Mouse (Mus musculus) kidney, embryonic 16.5 days (tissue): ENCODE measurements around the gene Pard6b. TPM values are rescaled to one million over a fixed set of nuclear protein-coding genes. Genes with fewer than 3 reads are reported as not detected.
A peak's percentile ranks its signal among the peaks of the same experiment; 100 is the strongest.

ENCODE experiments used
- ATAC-seq: fragments of 200-750 bp; cut with Nextera tagmentation; 2 replicates; pipeline ENCODE4 v1.8.0; 2017; ENCODE audit warnings: moderate TSS enrichment; ENCODE audit not compliant: low FRiP score, low TSS enrichment
- H3K27ac ChIP-seq: fragments of 300-500 bp; sonication (generic); 2 replicates; pipeline ENCODE4 v1.5.1; 2014; ENCODE audit warnings: low read length
- H3K27me3 ChIP-seq: fragments of 300-500 bp; sonication (generic); 2 replicates; pipeline ENCODE4 v1.6.1; 2014; ENCODE audit warnings: low read length, control low read depth, mixed read lengths; ENCODE audit not compliant: insufficient read depth
- H3K36me3 ChIP-seq: fragments of 300-500 bp; sonication (generic); 2 replicates; pipeline ENCODE4 v1.6.1; 2014; ENCODE audit warnings: low read length, control low read depth, mixed read lengths; ENCODE audit not compliant: insufficient read depth
- H3K4me1 ChIP-seq: fragments of 300-500 bp; sonication (generic); 2 replicates; pipeline ENCODE4 v1.6.1; 2014; ENCODE audit warnings: low read length, control low read depth, mixed read lengths; ENCODE audit not compliant: insufficient read depth
- H3K4me2 ChIP-seq: fragments of 300-500 bp; sonication (generic); replicated peaks from 2 replicates; pipeline ENCODE4 v1.6.1; 2014; ENCODE audit warnings: low read depth, low read length
- H3K4me3 ChIP-seq: fragments of 300-500 bp; sonication (generic); 2 replicates; pipeline ENCODE4 v1.5.1; 2014; ENCODE audit warnings: mild to moderate bottlenecking, low read length
- H3K9ac ChIP-seq: fragments of 300-500 bp; sonication (generic); replicated peaks from 2 replicates; pipeline ENCODE4 v1.6.1; 2014; ENCODE audit warnings: low read length
- H3K9me3 ChIP-seq: fragments of 300-500 bp; sonication (generic); 2 replicates; pipeline ENCODE4 v1.6.1; 2016; ENCODE audit warnings: low read length, control low read depth
- WGBS: fragments of 180-500 bp; shearing (Covaris S2); extraction: QIAGEN DNeasy Blood & Tissue Kit; methylation state at CpG from one replicate; pipeline ENCODE4 v1.1.7; 2014; 5-methylcytosine and 5-hydroxymethylcytosine counted together
- polyA plus RNA-seq: library from polyadenylated mRNA; unstranded; fragments of >200 nt; fragmentation: Nextera tagmentation; extraction: Ambion mirVana; gene quantifications from 2 replicates; pipeline ENCODE4 v1.2.1, GENCODE M21; 2015

The Pard6b gene
- polyA plus RNA-seq: 20.0 and 23.9 TPM in 2 replicates

GRCm38 (mm10) chr2:168080431-168081246, at the start of gene Pard6b:
Pard6b (plus strand) TSS chr2:168081004.
- Histone ChIP-seq H3K27ac (peak within 1 kb of the TSS; percentile 96), H3K4me2 (peak within 1 kb of the TSS; percentile 83), H3K9me3 (no peaks in the 10 kb centered on the region), H3K9ac (peak within 1 kb of the TSS; percentile 87), H3K4me1 (peaks cover 48% of the 10 kb centered on the region), H3K27me3 (peaks cover 10% of the 10 kb centered on the region; the same call in 1 of the 2 replicates), H3K4me3 (peak within 1 kb of the TSS; percentile 72), H3K36me3 (no peaks in the 10 kb centered on the region)
- ATAC-seq: peak; percentile 92
- under 1% methylated on average over 104 of the region's 110 CpGs for WGBS

- H3K4me2 ChIP-seq: no peak overlapping the region
- 73% methylated on average over 2 of the region's 2 CpGs for WGBS
- H3K36me3 ChIP-seq: no peaks in the 10 kb centered on the region
- H3K4me1 ChIP-seq: peaks cover 2% of the 10 kb centered on the region; the same call in 1 of the 2 replicates
- no peak overlapping the region for H3K4me3 ChIP-seq
- H3K27me3 ChIP-seq: no peaks in the 10 kb centered on the region
- peaks cover 7% of the 10 kb centered on the region for H3K9me3 ChIP-seq
- 0 out of 2 replicates have a peak, but pooled peaks have one; percentile 22 for ATAC-seq
- H3K9ac ChIP-seq: no peak overlapping the region
- no peak overlapping the region for H3K27ac ChIP-seq
Observed at GRCm38 (mm10) chr2:168031842-168032241, 49.0 kb upstream of the Pard6b start.

GRCm38 (mm10) chr2:168033905-168034304, 46.9 kb upstream of the Pard6b start:
- H3K9ac ChIP-seq: no peak overlapping the region
- 56% methylated on average over 10 of the region's 10 CpGs for WGBS
- 0 out of 2 replicates have a peak, but pooled peaks have one; percentile 33 for ATAC-seq
- peaks cover 9% of the 10 kb centered on the region for H3K4me1 ChIP-seq
- no peak overlapping the region for H3K4me2 ChIP-seq
- H3K4me3 ChIP-seq: no peak overlapping the region
- peaks cover under 1% of the 10 kb centered on the region; the same call in 1 of the 2 replicates for H3K9me3 ChIP-seq
- H3K36me3 ChIP-seq: no peaks in the 10 kb centered on the region
- no peak overlapping the region for H3K27ac ChIP-seq
- no peaks in the 10 kb centered on the region for H3K27me3 ChIP-seq

GRCm38 (mm10) chr2:168035907-168036306, 44.9 kb upstream of the Pard6b start:
- Histone ChIP-seq H3K27me3 (no peaks in the 10 kb centered on the region), H3K9ac (no peak overlapping the region), H3K4me3 (no peak overlapping the region), H3K27ac (no peak overlapping the region), H3K9me3 (no peaks in the 10 kb centered on the region), H3K4me2 (no peak overlapping the region), H3K36me3 (no peaks in the 10 kb centered on the region), H3K4me1 (peaks cover 9% of the 10 kb centered on the region)
- WGBS: 85% methylated on average over 6 of the region's 6 CpGs
- ATAC-seq: no peak

- Histone ChIP-seq H3K4me2 (no peak overlapping the region), H3K27me3 (no peaks in the 10 kb centered on the region), H3K27ac (peak overlapping the region; percentile 10), H3K4me1 (peaks cover 9% of the 10 kb centered on the region), H3K36me3 (no peaks in the 10 kb centered on the region), H3K4me3 (no peak overlapping the region), H3K9me3 (no peaks in the 10 kb centered on the region), H3K9ac (0 out of 2 replicates have a peak overlapping the region, but pooled peaks have one; percentile 20)
- peak; percentile 78 for ATAC-seq
- WGBS: 13% methylated on average over 3 of the region's 3 CpGs
Observed at GRCm38 (mm10) chr2:168037063-168037462, 43.7 kb upstream of the Pard6b start.

GRCm38 (mm10) chr2:168040751-168041150, 40.1 kb upstream of the Pard6b start:
- whole genome bisulfite sequencing: 47% methylated on average over 3 of the region's 3 CpGs
- no peaks in the 10 kb centered on the region for H3K27me3 ChIP-seq
- H3K4me2 ChIP-seq: no peak overlapping the region
- H3K36me3 ChIP-seq: no peaks in the 10 kb centered on the region
- H3K27ac ChIP-seq: no peak overlapping the region
- no peak overlapping the region for H3K4me3 ChIP-seq
- ATAC-seq: no peak
- peaks cover 22% of the 10 kb centered on the region for H3K4me1 ChIP-seq
- H3K9ac ChIP-seq: no peak overlapping the region
- no peaks in the 10 kb centered on the region for H3K9me3 ChIP-seq

GRCm38 (mm10) chr2:168042019-168042418, 38.8 kb upstream of the Pard6b start:
- H3K4me1 ChIP-seq: peaks cover 27% of the 10 kb centered on the region
- no peaks in the 10 kb centered on the region for H3K36me3 ChIP-seq
- no peak overlapping the region for H3K27ac ChIP-seq
- H3K9ac ChIP-seq: no peak overlapping the region
- H3K27me3 ChIP-seq: no peaks in the 10 kb centered on the region
- no peak for ATAC-seq
- no peak overlapping the region for H3K4me2 ChIP-seq
- WGBS: 69% methylated on average over 6 of the region's 6 CpGs
- H3K4me3 ChIP-seq: no peak overlapping the region
- no peaks in the 10 kb centered on the region for H3K9me3 ChIP-seq

GRCm38 (mm10) chr2:168044681-168045287, 36.0 kb upstream of the Pard6b start:
- H3K27me3 ChIP-seq: peaks cover 5% of the 10 kb centered on the region; the same call in 1 of the 2 replicates
- peak overlapping the region; percentile 89 for H3K27ac ChIP-seq
- no peak overlapping the region for H3K9ac ChIP-seq
- H3K4me3 ChIP-seq: no peak overlapping the region
- peak; percentile 33 for ATAC-seq
- 75% methylated on average over 10 of the region's 10 CpGs for WGBS
- H3K4me1 ChIP-seq: peaks cover 36% of the 10 kb centered on the region
- no peak overlapping the region for H3K4me2 ChIP-seq
- H3K9me3 ChIP-seq: no peaks in the 10 kb centered on the region
- no peaks in the 10 kb centered on the region for H3K36me3 ChIP-seq

GRCm38 (mm10) chr2:168045357-168045756, 35.4 kb upstream of the Pard6b start:
- peaks cover 5% of the 10 kb centered on the region; the same call in 1 of the 2 replicates for H3K27me3 ChIP-seq
- peaks cover 41% of the 10 kb centered on the region for H3K4me1 ChIP-seq
- ATAC-seq: peak; percentile 24
- H3K27ac ChIP-seq: peak overlapping the region; percentile 89
- H3K4me3 ChIP-seq: no peak overlapping the region
- no peaks in the 10 kb centered on the region for H3K36me3 ChIP-seq
- H3K9ac ChIP-seq: no peak overlapping the region
- 61% methylated on average over 13 of the region's 13 CpGs for WGBS
- H3K4me2 ChIP-seq: no peak overlapping the region
- no peaks in the 10 kb centered on the region for H3K9me3 ChIP-seq
